Mouse (Mus musculus) heart, embryonic 14.5 days (tissue): Measurements from ENCODE around the gene Prkag3. TPM values are rescaled to one million over a fixed set of nuclear protein-coding genes. Genes with fewer than 3 reads are reported as not detected.

Experiments used
- ATAC-seq: fragments of 200-750 bp; cut with Nextera tagmentation; 2 replicates; pipeline ENCODE4 v1.8.0; 2017; ENCODE audit warnings: low read depth, moderate TSS enrichment; ENCODE audit not compliant: insufficient number of reproducible peaks, insufficient read depth, low FRiP score
- H3K27ac ChIP-seq, 2 experiments: fragments of 200-500 bp in 1 of 2; fragments of 300-500 bp in 1 of 2; sonication (generic) in 1 of 2; replicated peaks in 1 of 2; 2 replicates each; pipeline ENCODE4 v1.5.1; 2012 to 2014; ENCODE audit warnings: low read depth in 2 of 2, low read length in 2 of 2, control low read depth in 1 of 2, mild to moderate bottlenecking in 1 of 2, mixed read lengths in 1 of 2; ENCODE audit not compliant: control insufficient read depth in 1 of 2, insufficient read depth in 1 of 2
- H3K27me3 ChIP-seq: fragments of 300-500 bp; sonication (generic); 2 replicates; pipeline ENCODE4 v1.6.1; 2014; ENCODE audit warnings: mild to moderate bottlenecking, low read length, control low read depth; ENCODE audit not compliant: control insufficient read depth, insufficient read depth
- H3K36me3 ChIP-seq: fragments of 300-500 bp; sonication (generic); 2 replicates; pipeline ENCODE4 v1.6.1; 2014; ENCODE audit warnings: mild to moderate bottlenecking, control low read depth, low read length, mixed read lengths; ENCODE audit not compliant: control insufficient read depth, insufficient read depth
- H3K4me1 ChIP-seq, 2 experiments: fragments of 200-500 bp in 1 of 2; fragments of 300-500 bp in 1 of 2; sonication (generic) in 1 of 2; 2 replicates each; pipeline ENCODE4 v1.6.1; 2012 to 2014; ENCODE audit warnings: low read length in 2 of 2, control low read depth in 1 of 2, mixed read lengths in 1 of 2; ENCODE audit not compliant: control insufficient read depth in 2 of 2, insufficient read depth in 2 of 2
- H3K4me2 ChIP-seq: fragments of 300-500 bp; sonication (generic); 2 replicates; pipeline ENCODE4 v1.6.1; 2014; ENCODE audit warnings: mild to moderate bottlenecking, low read length
- H3K4me3 ChIP-seq, 2 experiments: fragments of 200-500 bp in 1 of 2; fragments of 300-500 bp in 1 of 2; sonication (generic) in 1 of 2; 2 replicates each; pipeline ENCODE4 v1.5.1; 2012 to 2014; ENCODE audit warnings: low read length in 2 of 2, mild to moderate bottlenecking in 2 of 2, control low read depth in 1 of 2, low read depth in 1 of 2, moderate library complexity in 1 of 2; ENCODE audit not compliant: control insufficient read depth in 1 of 2, insufficient read depth in 1 of 2
- H3K9ac ChIP-seq: fragments of 300-500 bp; sonication (generic); 2 replicates; pipeline ENCODE4 v1.6.1; 2014; ENCODE audit warnings: mild to moderate bottlenecking, low read length
- H3K9me3 ChIP-seq: fragments of 300-500 bp; sonication (generic); 2 replicates; pipeline ENCODE4 v1.6.1; 2016; ENCODE audit warnings: low read length, control low read depth; ENCODE audit not compliant: control insufficient read depth
- WGBS: fragments of 180-500 bp; shearing (Covaris S2); extraction: QIAGEN DNeasy Blood & Tissue Kit; methylation state at CpG from one replicate; pipeline ENCODE4 v1.1.7; 2014; 5-methylcytosine and 5-hydroxymethylcytosine counted together
- polyA plus RNA-seq: library from polyadenylated mRNA; unstranded; fragments of >200 nt; fragmentation: Nextera tagmentation; extraction: Ambion mirVana; gene quantifications from 2 replicates; pipeline ENCODE4 v1.2.1, GENCODE M21; 2014

Gene Prkag3
- polyA plus RNA-seq, 1 experiment from 2014 or later = 6.1 TPM

DNA sequence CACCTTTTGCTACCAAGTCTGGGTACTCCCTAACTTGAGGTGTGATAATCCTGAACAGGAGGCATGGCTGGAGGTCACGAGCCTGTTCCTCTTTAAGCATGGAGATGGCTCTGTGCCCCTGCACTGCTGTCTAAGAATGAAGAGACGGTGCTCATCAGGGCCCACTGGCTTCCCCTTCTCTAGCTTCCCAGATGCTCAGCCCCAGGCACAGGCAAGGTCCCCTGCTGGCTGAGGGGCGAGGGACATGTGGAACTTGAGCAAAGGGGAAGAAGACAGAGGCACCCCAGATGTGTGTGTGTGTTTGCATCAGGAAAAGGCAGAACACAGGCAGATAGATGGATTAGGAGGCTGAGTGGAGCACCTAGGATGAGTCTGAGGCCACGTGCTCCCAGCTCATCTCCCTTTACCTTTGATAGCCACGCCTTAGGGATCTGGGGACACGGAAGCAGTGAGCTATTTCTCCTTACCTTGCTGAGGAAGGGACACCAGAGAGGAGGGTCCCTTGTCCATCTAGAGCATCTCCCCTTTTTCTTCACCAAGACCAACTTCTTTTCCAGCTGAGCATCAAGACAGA, 39.7 kb upstream of the Prkag3 start:
- no peak overlapping the region for H3K9ac ChIP-seq
- no peak overlapping the region for H3K4me3 ChIP-seq
- no peak for ATAC-seq
- no peaks in the 10 kb centered on the region for H3K36me3 ChIP-seq
- no peak overlapping the region for H3K27ac ChIP-seq
- H3K27me3 ChIP-seq = peaks cover 96% of the 10 kb centered on the region
- peaks cover 4% of the 10 kb centered on the region; the same call in 1 of the 2 replicates for H3K9me3 ChIP-seq
- peaks cover 0 to 14% of the 10 kb centered on the region in 2 experiments; a peak in 3 of 4 replicates for H3K4me1 ChIP-seq
- 17% methylated on average over 6 of the region's 6 CpGs for WGBS
- H3K4me2 ChIP-seq = no peak overlapping the region

DNA sequence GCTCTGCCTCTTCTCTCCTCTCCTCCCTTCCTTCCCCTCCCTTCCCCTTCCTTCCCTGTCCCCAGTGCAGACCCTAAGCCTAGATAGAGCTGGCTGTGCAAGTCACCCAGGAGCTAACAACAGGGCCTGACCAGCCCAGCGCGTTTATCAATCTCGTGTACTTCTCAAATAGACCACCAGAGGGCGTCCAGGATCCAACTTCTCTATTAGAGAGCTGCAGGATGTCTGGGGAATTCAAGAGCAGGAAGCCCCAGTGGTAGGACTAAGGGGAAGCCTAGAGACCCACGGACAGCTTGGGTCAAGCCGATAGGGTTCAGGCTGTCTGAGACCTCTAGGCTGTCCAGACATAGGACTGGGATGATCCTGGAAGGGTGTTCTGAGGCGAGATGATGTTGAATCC, 38.8 kb upstream of the Prkag3 start:
- H3K36me3 ChIP-seq = no peaks in the 10 kb centered on the region
- H3K27ac ChIP-seq = no peak overlapping the region
- peaks cover 0 to 17% of the 10 kb centered on the region in 2 experiments; a peak in 3 of 4 replicates for H3K4me1 ChIP-seq
- WGBS = 8% methylated on average over 7 of the region's 7 CpGs
- H3K27me3 ChIP-seq = peaks cover 96% of the 10 kb centered on the region
- H3K4me3 ChIP-seq = no peak overlapping the region
- ATAC-seq = no peak; the same call in 1 of the 2 replicates
- H3K9ac ChIP-seq = no peak overlapping the region
- H3K4me2 ChIP-seq = no peak overlapping the region
- H3K9me3 ChIP-seq = peaks cover 4% of the 10 kb centered on the region; the same call in 1 of the 2 replicates

DNA sequence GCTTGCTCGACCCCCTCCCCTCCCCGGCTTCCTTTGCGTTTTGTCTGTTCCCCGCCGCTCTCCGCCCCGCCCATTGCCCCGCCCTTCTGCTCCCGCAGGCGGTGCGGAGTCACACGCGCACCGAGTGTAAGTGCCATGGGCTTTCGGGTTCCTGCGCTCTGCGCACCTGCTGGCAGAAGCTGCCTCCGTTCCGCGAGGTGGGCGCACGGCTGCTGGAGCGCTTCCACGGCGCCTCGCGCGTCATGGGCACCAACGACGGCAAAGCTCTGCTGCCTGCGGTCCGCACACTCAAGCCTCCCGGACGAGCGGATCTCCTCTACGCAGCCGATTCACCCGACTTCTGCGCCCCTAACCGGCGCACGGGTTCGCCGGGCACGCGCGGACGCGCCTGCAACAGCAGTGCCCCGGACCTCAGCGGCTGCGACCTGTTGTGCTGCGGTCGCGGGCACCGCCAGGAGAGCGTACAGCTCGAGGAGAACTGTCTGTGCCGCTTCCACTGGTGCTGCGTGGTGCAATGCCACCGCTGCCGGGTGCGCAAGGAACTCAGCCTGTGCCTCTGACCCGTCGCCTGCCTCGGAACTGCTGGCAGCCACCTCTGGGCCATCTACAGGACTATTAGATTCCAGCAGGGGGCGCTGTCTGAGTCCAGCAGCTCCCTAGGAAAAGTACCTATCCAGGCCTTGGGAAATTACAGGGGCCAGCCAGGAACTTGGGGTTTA, 35.2 kb upstream of the Prkag3 start:
- peaks cover 4% of the 10 kb centered on the region; the same call in 1 of the 2 replicates for H3K9me3 ChIP-seq
- H3K9ac ChIP-seq = peak overlapping the region; percentile 44
- no peak for ATAC-seq
- WGBS = under 1% methylated on average over 66 of the region's 67 CpGs
- no peak overlapping the region for H3K27ac ChIP-seq
- H3K4me2 ChIP-seq = peak overlapping the region; percentile 91
- H3K4me3 ChIP-seq = peak overlapping the region; percentile 40 to 49
- no peaks in the 10 kb centered on the region for H3K36me3 ChIP-seq
- H3K27me3 ChIP-seq = peaks cover 91% of the 10 kb centered on the region
- peaks cover 7 to 19% of the 10 kb centered on the region in 2 experiments for H3K4me1 ChIP-seq

DNA sequence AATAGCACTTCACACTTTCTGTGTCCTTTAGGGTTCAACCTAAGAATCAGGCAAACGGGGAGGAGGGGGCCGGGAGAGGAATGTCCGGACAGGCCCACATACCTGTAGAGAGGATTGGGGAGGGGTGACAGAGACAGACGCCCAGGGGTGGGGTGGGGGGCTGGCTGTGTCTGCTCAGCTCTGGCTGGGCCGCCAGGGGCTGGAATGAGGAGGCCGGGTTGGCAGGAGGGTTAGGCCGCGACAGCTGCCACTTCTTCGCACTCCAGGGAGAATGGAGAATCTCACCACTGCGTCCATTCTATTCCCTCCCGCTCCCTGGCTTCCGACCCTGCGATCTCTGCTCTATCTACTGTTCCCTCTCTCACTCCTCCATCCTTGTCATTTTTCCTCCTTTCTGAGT, 34.5 kb upstream of the Prkag3 start:
- peak overlapping the region; percentile 91 for H3K4me2 ChIP-seq
- 6% methylated on average over 13 of the region's 13 CpGs for WGBS

DNA sequence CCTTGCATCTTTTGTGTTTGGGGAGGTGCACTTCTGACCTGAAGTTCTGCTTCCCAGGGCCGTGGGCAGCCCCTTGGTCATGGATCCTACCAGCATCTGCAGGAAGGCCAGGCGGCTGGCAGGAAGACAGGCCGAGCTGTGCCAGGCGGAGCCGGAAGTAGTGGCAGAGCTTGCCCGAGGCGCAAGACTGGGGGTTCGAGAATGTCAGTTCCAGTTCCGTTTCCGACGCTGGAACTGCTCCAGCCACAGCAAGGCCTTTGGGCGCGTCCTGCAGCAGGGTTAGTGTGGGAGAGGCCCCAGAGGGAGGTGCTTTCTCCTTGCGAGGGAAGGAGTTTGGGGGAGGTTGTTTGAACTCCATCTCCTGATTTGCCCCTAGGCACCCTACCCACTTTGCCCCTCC, 33.0 kb upstream of the Prkag3 start:
- Histone ChIP-seq H3K4me2 (no peak overlapping the region; the same call in 1 of the 2 replicates), H3K27ac (no peak overlapping the region), H3K4me3 (no peak overlapping the region), H3K9ac (no peak overlapping the region), H3K36me3 (no peaks in the 10 kb centered on the region), H3K27me3 (peaks cover 73% of the 10 kb centered on the region), H3K9me3 (peaks cover 4% of the 10 kb centered on the region; the same call in 1 of the 2 replicates), H3K4me1 (peaks cover 8 to 22% of the 10 kb centered on the region in 2 experiments)
- ATAC-seq = no peak
- WGBS = 24% methylated on average over 14 of the region's 14 CpGs

More for the DNA sequence above, 34.5 kb upstream of the Prkag3 start:
- ATAC-seq = no peak
- peaks cover 8 to 22% of the 10 kb centered on the region in 2 experiments for H3K4me1 ChIP-seq
- H3K27me3 ChIP-seq = peaks cover 84% of the 10 kb centered on the region
- peak overlapping the region; percentile 40 to 49; a peak in 2 of 4 replicates for H3K4me3 ChIP-seq
- no peaks in the 10 kb centered on the region for H3K36me3 ChIP-seq
- no peak overlapping the region for H3K27ac ChIP-seq
- peak overlapping the region; percentile 44; the same call in 1 of the 2 replicates for H3K9ac ChIP-seq
- H3K9me3 ChIP-seq = peaks cover 4% of the 10 kb centered on the region; the same call in 1 of the 2 replicates

DNA sequence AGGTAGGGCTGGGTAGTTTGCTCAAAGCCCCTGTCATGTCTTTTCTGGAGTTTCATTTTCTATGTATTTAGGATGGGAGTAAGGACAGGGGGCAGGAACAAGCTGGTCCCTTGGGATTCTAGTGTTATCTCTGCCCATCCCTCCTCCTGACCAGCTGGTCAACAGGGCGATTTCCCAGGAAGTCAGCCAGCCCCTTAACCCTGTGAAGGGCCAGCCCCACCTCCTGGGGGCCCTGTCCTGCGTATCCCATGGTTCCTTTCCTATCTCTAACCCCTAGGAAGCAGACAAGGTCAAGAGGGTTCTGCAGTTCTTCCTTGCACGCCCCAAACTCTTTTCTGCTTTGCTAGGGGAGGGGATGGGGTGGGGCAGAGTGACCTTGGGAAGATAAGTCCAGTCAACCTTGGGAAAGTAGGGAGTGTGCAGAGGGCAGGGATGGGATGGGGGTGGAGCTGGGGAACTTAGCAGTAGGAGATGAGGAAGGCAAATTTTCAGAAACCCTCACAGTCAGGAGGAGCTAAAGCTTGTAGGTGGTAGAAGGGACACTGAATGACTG, 30.0 kb upstream of the Prkag3 start:
- no peak overlapping the region for H3K4me2 ChIP-seq
- H3K4me1 ChIP-seq = peaks cover 10 to 17% of the 10 kb centered on the region in 2 experiments
- H3K9me3 ChIP-seq = no peaks in the 10 kb centered on the region
- H3K36me3 ChIP-seq = no peaks in the 10 kb centered on the region
- no peak for ATAC-seq
- peaks cover 65% of the 10 kb centered on the region for H3K27me3 ChIP-seq
- no peak overlapping the region for H3K4me3 ChIP-seq
- 16% methylated on average over 3 of the region's 3 CpGs for WGBS
- H3K9ac ChIP-seq = no peak overlapping the region
- no peak overlapping the region for H3K27ac ChIP-seq

DNA sequence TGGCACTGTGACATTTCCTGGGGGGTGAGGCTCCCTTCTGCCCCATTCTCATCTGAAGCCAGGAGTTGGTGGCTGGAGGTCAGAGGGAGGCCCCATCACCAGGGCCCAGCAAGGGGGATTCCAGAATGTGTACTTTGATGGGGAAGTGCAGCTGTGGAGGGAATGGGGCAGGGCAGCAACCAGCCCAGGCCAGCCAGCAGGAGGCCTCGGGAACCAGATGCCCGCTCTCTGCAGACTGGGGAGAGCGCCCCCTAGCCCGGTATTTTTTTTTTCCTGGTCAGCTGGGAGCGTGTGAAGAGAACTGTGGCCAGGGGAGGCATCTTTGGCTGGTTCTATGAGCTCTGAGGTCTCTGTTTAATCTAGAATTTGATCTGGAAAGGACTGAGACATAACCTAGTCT, 26.8 kb upstream of the Prkag3 start:
- H3K9me3 ChIP-seq = no peaks in the 10 kb centered on the region
- no peak overlapping the region for H3K9ac ChIP-seq
- no peak overlapping the region for H3K4me2 ChIP-seq
- no peak for ATAC-seq
- no peaks in the 10 kb centered on the region for H3K36me3 ChIP-seq
- H3K27ac ChIP-seq = no peak overlapping the region
- 11% methylated on average over 5 of the region's 5 CpGs for WGBS
- peaks cover 63% of the 10 kb centered on the region for H3K27me3 ChIP-seq
- peaks cover 12 to 21% of the 10 kb centered on the region in 2 experiments; a peak in 3 of 4 replicates for H3K4me1 ChIP-seq
- no peak overlapping the region for H3K4me3 ChIP-seq
